Mouse (Mus musculus): ENCODE measurements around the gene Gm49336. TPM values are rescaled to one million over a fixed set of nuclear protein-coding genes. Genes with fewer than 3 reads are reported as not detected.

Gm49336 gene
- polyA plus RNA-seq, 1 experiment: 91.3 TPM

DNA sequence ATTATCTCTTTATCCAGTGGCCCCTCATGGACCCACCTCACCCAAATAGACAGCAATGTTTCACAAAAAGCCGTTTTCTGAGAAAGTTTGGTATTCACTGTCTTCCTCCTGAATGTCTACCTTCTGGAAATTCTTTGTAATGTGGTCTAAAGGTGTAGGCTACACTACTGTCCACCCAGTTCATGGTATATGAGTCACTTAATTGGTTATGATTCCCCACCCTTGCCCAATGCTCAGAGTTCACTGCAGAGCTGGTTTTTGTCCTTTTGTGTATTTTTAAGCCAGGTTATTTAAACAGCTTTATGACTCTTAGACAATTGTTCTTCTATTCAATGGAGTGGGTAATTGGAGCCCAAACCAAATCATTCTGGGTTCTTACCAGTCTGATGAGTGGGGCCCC, 35.2 kb downstream of the Gm49336 start:
- Histone ChIP-seq H3K36me3 (ENCODE audit: control insufficient read depth, insufficient read depth, low read length, poor library complexity, severe bottlenecking) (peaks cover 4% of the 10 kb centered on the region), H3K4me1 (ENCODE audit: control insufficient read depth, insufficient read depth, low read length) (peaks cover 1% of the 10 kb centered on the region), H3K9me3 (replicated peaks; ENCODE audit: control insufficient read depth, insufficient read depth, low read length, poor library complexity, severe bottlenecking) (no peaks in the 10 kb centered on the region), H3K27me3 (ENCODE audit: control insufficient read depth, insufficient read depth, low read length, poor library complexity, severe bottlenecking) (no peaks in the 10 kb centered on the region), H3K27ac (ENCODE audit: insufficient read depth, low read length) (no peak overlapping the region), H3K9ac (ENCODE audit: low read depth, poor library complexity, severe bottlenecking) (no peak overlapping the region), H3K4me3 (ENCODE audit: low read depth, low read length) (no peak overlapping the region)
- TF ChIP-seq EP300 (IDR thresholded peaks at IDR 0.05; ENCODE audit: insufficient read depth, low read depth, low read length): no peak
- no peak for TF ChIP-seq CTCF (IDR thresholded peaks at IDR 0.05; ENCODE audit: low read depth, low read length)
- no peak for TF ChIP-seq POLR2A (IDR thresholded peaks at IDR 0.05; ENCODE audit: insufficient read depth, low read length)

DNA sequence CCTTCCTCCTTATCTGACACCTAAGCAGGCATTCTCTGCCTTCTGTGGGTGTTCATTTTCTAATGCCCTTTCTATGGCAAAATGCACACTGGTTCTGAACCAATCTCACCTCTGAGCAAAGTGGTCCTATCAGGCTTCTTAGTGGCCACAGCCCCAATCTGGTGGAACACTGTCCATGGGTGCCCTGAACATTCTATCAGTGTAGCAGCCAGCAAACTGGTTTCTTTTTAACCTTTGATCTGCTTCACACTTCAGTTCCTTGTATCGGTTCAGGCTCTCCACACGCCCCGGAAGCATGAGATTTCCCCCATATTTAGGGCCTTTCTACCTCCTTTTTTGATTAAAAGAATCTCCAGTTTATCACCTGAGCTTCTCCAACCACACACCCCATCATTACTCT, 36.3 kb downstream of the Gm49336 start:
- no peak overlapping the region for H3K9ac ChIP-seq (ENCODE audit: low read depth, poor library complexity, severe bottlenecking)
- H3K27ac ChIP-seq (ENCODE audit: insufficient read depth, low read length): no peak overlapping the region
- no peaks in the 10 kb centered on the region for H3K9me3 ChIP-seq (replicated peaks; ENCODE audit: control insufficient read depth, insufficient read depth, low read length, poor library complexity, severe bottlenecking)
- no peaks in the 10 kb centered on the region for H3K27me3 ChIP-seq (ENCODE audit: control insufficient read depth, insufficient read depth, low read length, poor library complexity, severe bottlenecking)
- H3K4me3 ChIP-seq (ENCODE audit: low read depth, low read length): no peak overlapping the region
- peaks cover 1% of the 10 kb centered on the region for H3K4me1 ChIP-seq (ENCODE audit: control insufficient read depth, insufficient read depth, low read length)
- TF ChIP-seq POLR2A (IDR thresholded peaks at IDR 0.05; ENCODE audit: insufficient read depth, low read length): no peak
- no peak for TF ChIP-seq EP300 (IDR thresholded peaks at IDR 0.05; ENCODE audit: insufficient read depth, low read depth, low read length)
- no peak for TF ChIP-seq CTCF (IDR thresholded peaks at IDR 0.05; ENCODE audit: low read depth, low read length)
- peaks cover 4% of the 10 kb centered on the region; the same call in 1 of the 2 replicates for H3K36me3 ChIP-seq (ENCODE audit: control insufficient read depth, insufficient read depth, low read length, poor library complexity, severe bottlenecking)

DNA sequence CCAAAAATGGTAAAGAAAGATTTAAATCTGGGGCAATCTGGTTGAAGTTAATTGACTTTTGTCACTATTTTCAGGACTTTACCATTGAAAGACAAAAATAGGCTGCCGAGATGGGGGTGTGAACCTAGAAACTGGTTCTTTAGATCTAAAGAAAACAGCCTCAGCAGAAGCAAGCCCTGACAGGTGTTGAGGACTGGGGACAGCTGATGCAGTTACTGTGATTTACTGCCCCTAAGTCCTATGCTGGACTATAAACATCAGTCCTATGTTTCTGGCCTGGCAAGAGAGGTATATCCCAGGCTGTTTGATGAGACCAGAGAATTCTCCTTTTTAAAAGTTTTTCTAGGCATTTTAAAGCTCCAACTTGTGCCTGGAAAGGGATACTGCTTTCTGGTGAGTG, 37.3 kb downstream of the Gm49336 start:
- H3K4me3 ChIP-seq (ENCODE audit: low read depth, low read length): no peak overlapping the region
- H3K9me3 ChIP-seq (replicated peaks; ENCODE audit: control insufficient read depth, insufficient read depth, low read length, poor library complexity, severe bottlenecking): no peaks in the 10 kb centered on the region
- TF ChIP-seq CTCF (IDR thresholded peaks at IDR 0.05; ENCODE audit: low read depth, low read length) (no peak), EP300 (IDR thresholded peaks at IDR 0.05; ENCODE audit: insufficient read depth, low read depth, low read length) (no peak), POLR2A (IDR thresholded peaks at IDR 0.05; ENCODE audit: insufficient read depth, low read length) (no peak)
- no peaks in the 10 kb centered on the region; the same call in 1 of the 2 replicates for H3K36me3 ChIP-seq (ENCODE audit: control insufficient read depth, insufficient read depth, low read length, poor library complexity, severe bottlenecking)
- H3K27me3 ChIP-seq (ENCODE audit: control insufficient read depth, insufficient read depth, low read length, poor library complexity, severe bottlenecking): no peaks in the 10 kb centered on the region
- no peak overlapping the region for H3K27ac ChIP-seq (ENCODE audit: insufficient read depth, low read length)
- H3K9ac ChIP-seq (ENCODE audit: low read depth, poor library complexity, severe bottlenecking): no peak overlapping the region
- peaks cover 1% of the 10 kb centered on the region for H3K4me1 ChIP-seq (ENCODE audit: control insufficient read depth, insufficient read depth, low read length)

DNA sequence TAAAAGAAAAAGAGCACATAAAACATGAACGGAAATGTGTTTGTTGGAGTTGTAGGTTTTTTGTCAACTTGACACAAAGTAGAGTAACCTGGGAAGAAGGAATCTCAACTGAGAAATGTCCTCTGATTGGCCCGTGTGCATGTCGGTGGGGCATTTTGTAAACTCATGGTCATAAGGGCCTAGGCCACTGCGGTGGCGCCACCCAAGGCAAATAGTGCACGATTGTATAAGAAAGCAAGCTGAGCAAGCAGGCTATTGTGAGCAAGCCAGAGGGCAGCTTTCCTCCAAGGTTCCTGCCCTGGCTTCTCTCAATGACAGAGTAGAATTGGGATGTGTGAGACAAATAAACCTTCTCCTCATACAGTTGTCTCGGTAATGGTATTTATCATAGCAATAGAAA, 42.1 kb downstream of the Gm49336 start:
- no peaks in the 10 kb centered on the region for H3K27me3 ChIP-seq (ENCODE audit: control insufficient read depth, insufficient read depth, low read length, poor library complexity, severe bottlenecking)
- H3K9me3 ChIP-seq (replicated peaks; ENCODE audit: control insufficient read depth, insufficient read depth, low read length, poor library complexity, severe bottlenecking): no peaks in the 10 kb centered on the region
- H3K36me3 ChIP-seq (ENCODE audit: control insufficient read depth, insufficient read depth, low read length, poor library complexity, severe bottlenecking): no peaks in the 10 kb centered on the region
- TF ChIP-seq POLR2A (IDR thresholded peaks at IDR 0.05; ENCODE audit: insufficient read depth, low read length): no peak
- no peak for TF ChIP-seq CTCF (IDR thresholded peaks at IDR 0.05; ENCODE audit: low read depth, low read length)
- no peak for TF ChIP-seq EP300 (IDR thresholded peaks at IDR 0.05; ENCODE audit: insufficient read depth, low read depth, low read length)
- H3K27ac ChIP-seq (ENCODE audit: insufficient read depth, low read length): no peak overlapping the region
- H3K9ac ChIP-seq (ENCODE audit: low read depth, poor library complexity, severe bottlenecking): no peak overlapping the region
- no peaks in the 10 kb centered on the region for H3K4me1 ChIP-seq (ENCODE audit: control insufficient read depth, insufficient read depth, low read length)
- H3K4me3 ChIP-seq (ENCODE audit: low read depth, low read length): no peak overlapping the region

DNA sequence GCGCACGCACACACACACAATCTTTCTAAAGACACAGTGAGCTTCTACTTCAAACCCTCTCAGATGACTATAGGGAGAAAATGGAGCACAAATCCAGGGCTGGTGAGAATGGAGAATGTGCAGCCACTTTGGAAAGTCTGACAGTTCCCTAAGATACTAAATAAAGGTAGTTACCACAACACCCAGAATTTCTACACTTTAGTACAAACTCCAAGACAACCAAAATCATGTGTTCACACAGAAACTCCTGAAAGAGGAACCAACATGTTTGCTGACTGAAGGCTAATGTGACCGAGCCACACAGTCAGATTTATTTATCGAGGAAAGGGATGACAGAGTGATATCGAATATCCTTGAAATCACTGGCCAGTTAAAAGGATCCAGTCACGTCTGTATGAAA, 46.3 kb downstream of the Gm49336 start:
- H3K4me1 ChIP-seq (ENCODE audit: control insufficient read depth, insufficient read depth, low read length): no peaks in the 10 kb centered on the region
- H3K9ac ChIP-seq (ENCODE audit: low read depth, poor library complexity, severe bottlenecking): no peak overlapping the region
- H3K36me3 ChIP-seq (ENCODE audit: control insufficient read depth, insufficient read depth, low read length, poor library complexity, severe bottlenecking): no peaks in the 10 kb centered on the region
- H3K4me3 ChIP-seq (ENCODE audit: low read depth, low read length): no peak overlapping the region
- no peaks in the 10 kb centered on the region for H3K27me3 ChIP-seq (ENCODE audit: control insufficient read depth, insufficient read depth, low read length, poor library complexity, severe bottlenecking)
- TF ChIP-seq EP300 (IDR thresholded peaks at IDR 0.05; ENCODE audit: insufficient read depth, low read depth, low read length) (no peak), CTCF (IDR thresholded peaks at IDR 0.05; ENCODE audit: low read depth, low read length) (no peak), POLR2A (IDR thresholded peaks at IDR 0.05; ENCODE audit: insufficient read depth, low read length) (no peak)
- no peak overlapping the region for H3K27ac ChIP-seq (ENCODE audit: insufficient read depth, low read length)
- no peaks in the 10 kb centered on the region for H3K9me3 ChIP-seq (replicated peaks; ENCODE audit: control insufficient read depth, insufficient read depth, low read length, poor library complexity, severe bottlenecking)

DNA sequence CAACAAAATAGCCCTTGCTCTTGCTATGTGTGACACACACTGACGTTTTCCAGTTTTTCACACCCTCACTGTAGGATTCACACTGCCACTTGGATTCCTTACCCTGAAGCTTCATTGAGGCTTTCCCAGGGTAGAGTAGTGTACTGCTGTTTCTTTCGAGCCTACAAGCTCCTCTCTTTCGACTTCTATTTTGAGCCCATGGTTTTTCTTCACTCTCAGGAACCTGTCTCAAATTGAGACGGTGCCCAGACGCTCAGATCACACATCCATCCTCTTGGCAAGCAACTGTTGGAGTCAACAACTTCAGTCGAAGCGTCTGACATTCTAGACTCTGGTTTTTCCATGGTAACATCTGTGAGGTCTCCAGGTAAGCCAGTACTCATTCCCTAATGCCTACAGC, 54.4 kb downstream of the Gm49336 start, which contains the start of gene Atp8a2:
TSS of gene Atp8a2 (minus strand) at position 296 of the 400 bp plus-strand sequence.
- no peak within 1 kb of the TSS for H3K9ac ChIP-seq (ENCODE audit: low read depth, poor library complexity, severe bottlenecking)
- H3K27me3 ChIP-seq (ENCODE audit: control insufficient read depth, insufficient read depth, low read length, poor library complexity, severe bottlenecking): no peaks in the 10 kb centered on the region
- no peaks in the 10 kb centered on the region for H3K36me3 ChIP-seq (ENCODE audit: control insufficient read depth, insufficient read depth, low read length, poor library complexity, severe bottlenecking)
- no peak within 1 kb of the TSS for H3K4me3 ChIP-seq (ENCODE audit: low read depth, low read length)
- no peaks in the 10 kb centered on the region for H3K9me3 ChIP-seq (replicated peaks; ENCODE audit: control insufficient read depth, insufficient read depth, low read length, poor library complexity, severe bottlenecking)
- no peaks in the 10 kb centered on the region for H3K4me1 ChIP-seq (ENCODE audit: control insufficient read depth, insufficient read depth, low read length)
- H3K27ac ChIP-seq (ENCODE audit: insufficient read depth, low read length): no peak within 1 kb of the TSS
- TF ChIP-seq CTCF (IDR thresholded peaks at IDR 0.05; ENCODE audit: low read depth, low read length): no peak
- no peak for TF ChIP-seq EP300 (IDR thresholded peaks at IDR 0.05; ENCODE audit: insufficient read depth, low read depth, low read length)

All from ES-Bruce4 (cell line).